Mouse (Mus musculus): ENCODE measurements around the gene Tcf23. TPM values are rescaled to one million over a fixed set of nuclear protein-coding genes. Genes with fewer than 3 reads are reported as not detected.

Gene Tcf23
- polyA plus RNA-seq, 1 experiment from 2014 or later = not detected

- 84% methylated on average over 2 of the region's 2 CpGs for WGBS
- no peaks in the 10 kb centered on the region for H3K36me3 ChIP-seq (ENCODE audit: control insufficient read depth, insufficient read depth)
- H3K4me2 ChIP-seq (ENCODE audit: low read length) = no peak overlapping the region
- H3K9ac ChIP-seq (replicated peaks; ENCODE audit: low read depth, low read length) = no peak overlapping the region
- no peaks in the 10 kb centered on the region for H3K27me3 ChIP-seq (replicated peaks; ENCODE audit: control insufficient read depth, insufficient read depth, low read length)
- H3K27ac ChIP-seq (ENCODE audit: low read length) = no peak overlapping the region
- peaks cover 13% of the 10 kb centered on the region for H3K4me1 ChIP-seq (replicated peaks; ENCODE audit: control insufficient read depth, insufficient read depth, low read length)
- H3K4me3 ChIP-seq (replicated peaks; ENCODE audit: low read length) = no peak overlapping the region
- no peaks in the 10 kb centered on the region for H3K9me3 ChIP-seq (ENCODE audit: control insufficient read depth, low read length)
- no peak for ATAC-seq
Observed at GRCm38 (mm10) chr5:30926073-30926472, 42.4 kb upstream of the Tcf23 start.

- no peaks in the 10 kb centered on the region for H3K9me3 ChIP-seq (ENCODE audit: control insufficient read depth, low read length)
- no peaks in the 10 kb centered on the region for H3K4me1 ChIP-seq (replicated peaks; ENCODE audit: control insufficient read depth, insufficient read depth, low read length)
- ATAC-seq = peak; percentile 83
- H3K27ac ChIP-seq (ENCODE audit: low read length) = no peak overlapping the region
- H3K4me2 ChIP-seq (ENCODE audit: low read length) = peak overlapping the region; percentile 26
- no peak overlapping the region for H3K4me3 ChIP-seq (replicated peaks; ENCODE audit: low read length)
- no peaks in the 10 kb centered on the region for H3K36me3 ChIP-seq (ENCODE audit: control insufficient read depth, insufficient read depth)
- WGBS = 38% methylated on average over 7 of the region's 7 CpGs
- H3K27me3 ChIP-seq (replicated peaks; ENCODE audit: control insufficient read depth, insufficient read depth, low read length) = no peaks in the 10 kb centered on the region
- no peak overlapping the region for H3K9ac ChIP-seq (replicated peaks; ENCODE audit: low read depth, low read length)
Observed at GRCm38 (mm10) chr5:30927945-30928529, 40.4 kb upstream of the Tcf23 start.

GRCm38 (mm10) chr5:30930121-30930520, 38.3 kb upstream of the Tcf23 start:
- no peaks in the 10 kb centered on the region for H3K27me3 ChIP-seq (replicated peaks; ENCODE audit: control insufficient read depth, insufficient read depth, low read length)
- no peaks in the 10 kb centered on the region for H3K36me3 ChIP-seq (ENCODE audit: control insufficient read depth, insufficient read depth)
- no peaks in the 10 kb centered on the region for H3K4me1 ChIP-seq (replicated peaks; ENCODE audit: control insufficient read depth, insufficient read depth, low read length)
- H3K27ac ChIP-seq (ENCODE audit: low read length) = no peak overlapping the region
- ATAC-seq = peak; percentile 39
- no peak overlapping the region for H3K4me2 ChIP-seq (ENCODE audit: low read length)
- H3K9ac ChIP-seq (replicated peaks; ENCODE audit: low read depth, low read length) = no peak overlapping the region
- WGBS = 42% methylated on average over 4 of the region's 4 CpGs
- no peaks in the 10 kb centered on the region for H3K9me3 ChIP-seq (ENCODE audit: control insufficient read depth, low read length)
- H3K4me3 ChIP-seq (replicated peaks; ENCODE audit: low read length) = no peak overlapping the region

- H3K4me1 ChIP-seq (replicated peaks; ENCODE audit: control insufficient read depth, insufficient read depth, low read length) = no peaks in the 10 kb centered on the region
- no peak overlapping the region for H3K4me2 ChIP-seq (ENCODE audit: low read length)
- no peak overlapping the region for H3K4me3 ChIP-seq (replicated peaks; ENCODE audit: low read length)
- H3K9me3 ChIP-seq (ENCODE audit: control insufficient read depth, low read length) = no peaks in the 10 kb centered on the region
- H3K9ac ChIP-seq (replicated peaks; ENCODE audit: low read depth, low read length) = no peak overlapping the region
- H3K27ac ChIP-seq (ENCODE audit: low read length) = no peak overlapping the region
- WGBS = 72% methylated on average over 6 of the region's 6 CpGs
- no peaks in the 10 kb centered on the region for H3K36me3 ChIP-seq (ENCODE audit: control insufficient read depth, insufficient read depth)
- no peaks in the 10 kb centered on the region for H3K27me3 ChIP-seq (replicated peaks; ENCODE audit: control insufficient read depth, insufficient read depth, low read length)
- no peak for ATAC-seq
Observed at GRCm38 (mm10) chr5:30930846-30931245, 37.6 kb upstream of the Tcf23 start.

GRCm38 (mm10) chr5:30931378-30931777, 37.1 kb upstream of the Tcf23 start:
- no peaks in the 10 kb centered on the region for H3K36me3 ChIP-seq (ENCODE audit: control insufficient read depth, insufficient read depth)
- H3K9me3 ChIP-seq (ENCODE audit: control insufficient read depth, low read length) = no peaks in the 10 kb centered on the region
- no peaks in the 10 kb centered on the region for H3K4me1 ChIP-seq (replicated peaks; ENCODE audit: control insufficient read depth, insufficient read depth, low read length)
- WGBS = 84% methylated on average over 4 of the region's 4 CpGs
- H3K9ac ChIP-seq (replicated peaks; ENCODE audit: low read depth, low read length) = no peak overlapping the region
- H3K4me2 ChIP-seq (ENCODE audit: low read length) = no peak overlapping the region
- H3K27me3 ChIP-seq (replicated peaks; ENCODE audit: control insufficient read depth, insufficient read depth, low read length) = no peaks in the 10 kb centered on the region
- ATAC-seq = no peak
- no peak overlapping the region for H3K4me3 ChIP-seq (replicated peaks; ENCODE audit: low read length)
- no peak overlapping the region for H3K27ac ChIP-seq (ENCODE audit: low read length)

GRCm38 (mm10) chr5:30933705-30934104, 34.8 kb upstream of the Tcf23 start:
- Histone ChIP-seq H3K4me3 (replicated peaks; ENCODE audit: low read length) (no peak overlapping the region), H3K9ac (replicated peaks; ENCODE audit: low read depth, low read length) (no peak overlapping the region), H3K27me3 (replicated peaks; ENCODE audit: control insufficient read depth, insufficient read depth, low read length) (no peaks in the 10 kb centered on the region), H3K27ac (ENCODE audit: low read length) (no peak overlapping the region), H3K36me3 (ENCODE audit: control insufficient read depth, insufficient read depth) (no peaks in the 10 kb centered on the region), H3K9me3 (ENCODE audit: control insufficient read depth, low read length) (no peaks in the 10 kb centered on the region), H3K4me1 (replicated peaks; ENCODE audit: control insufficient read depth, insufficient read depth, low read length) (no peaks in the 10 kb centered on the region), H3K4me2 (ENCODE audit: low read length) (no peak overlapping the region)
- no peak for ATAC-seq
- WGBS = 78% methylated on average over 5 of the region's 5 CpGs

- Histone ChIP-seq H3K4me1 (replicated peaks; ENCODE audit: control insufficient read depth, insufficient read depth, low read length) (no peaks in the 10 kb centered on the region), H3K4me3 (replicated peaks; ENCODE audit: low read length) (no peak overlapping the region), H3K9ac (replicated peaks; ENCODE audit: low read depth, low read length) (no peak overlapping the region), H3K36me3 (ENCODE audit: control insufficient read depth, insufficient read depth) (no peaks in the 10 kb centered on the region), H3K4me2 (ENCODE audit: low read length) (no peak overlapping the region), H3K9me3 (ENCODE audit: control insufficient read depth, low read length) (no peaks in the 10 kb centered on the region), H3K27me3 (replicated peaks; ENCODE audit: control insufficient read depth, insufficient read depth, low read length) (no peaks in the 10 kb centered on the region), H3K27ac (ENCODE audit: low read length) (no peak overlapping the region)
- WGBS = 93% methylated on average over 5 of the region's 5 CpGs
- ATAC-seq = no peak
Observed at GRCm38 (mm10) chr5:30934725-30935461, 33.6 kb upstream of the Tcf23 start.

- Histone ChIP-seq H3K4me2 (ENCODE audit: low read length) (no peak overlapping the region), H3K4me3 (replicated peaks; ENCODE audit: low read length) (no peak overlapping the region), H3K9me3 (ENCODE audit: control insufficient read depth, low read length) (no peaks in the 10 kb centered on the region), H3K4me1 (replicated peaks; ENCODE audit: control insufficient read depth, insufficient read depth, low read length) (0 out of 2 replicates have a peak, but pooled peaks cover 5% of the 10 kb centered on the region), H3K27ac (ENCODE audit: low read length) (no peak overlapping the region), H3K36me3 (ENCODE audit: control insufficient read depth, insufficient read depth) (no peaks in the 10 kb centered on the region), H3K9ac (replicated peaks; ENCODE audit: low read depth, low read length) (no peak overlapping the region), H3K27me3 (replicated peaks; ENCODE audit: control insufficient read depth, insufficient read depth, low read length) (no peaks in the 10 kb centered on the region)
- WGBS = 94% methylated on average over 2 of the region's 2 CpGs
- ATAC-seq = no peak
Observed at GRCm38 (mm10) chr5:30943004-30943403, 25.5 kb upstream of the Tcf23 start.

GRCm38 (mm10) chr5:30944344-30944743, 24.1 kb upstream of the Tcf23 start:
- 84% methylated on average over 6 of the region's 6 CpGs for WGBS
- H3K4me1 ChIP-seq (replicated peaks; ENCODE audit: control insufficient read depth, insufficient read depth, low read length) = peaks cover 6% of the 10 kb centered on the region; the same call in 1 of the 2 replicates
- H3K4me2 ChIP-seq (ENCODE audit: low read length) = 0 out of 2 replicates have a peak overlapping the region, but pooled peaks have one; percentile 70

More at GRCm38 (mm10) chr5:30944344-30944743, 24.1 kb upstream of the Tcf23 start:
- no peaks in the 10 kb centered on the region for H3K9me3 ChIP-seq (ENCODE audit: control insufficient read depth, low read length)
- H3K27ac ChIP-seq (ENCODE audit: low read length) = no peak overlapping the region
- no peaks in the 10 kb centered on the region for H3K27me3 ChIP-seq (replicated peaks; ENCODE audit: control insufficient read depth, insufficient read depth, low read length)
- H3K9ac ChIP-seq (replicated peaks; ENCODE audit: low read depth, low read length) = no peak overlapping the region
- ATAC-seq = no peak
- no peaks in the 10 kb centered on the region for H3K36me3 ChIP-seq (ENCODE audit: control insufficient read depth, insufficient read depth)
- no peak overlapping the region for H3K4me3 ChIP-seq (replicated peaks; ENCODE audit: low read length)
